Mouse (Mus musculus): ENCODE data around the gene Tex21. TPM values are rescaled to one million over a fixed set of nuclear protein-coding genes. Genes with fewer than 3 reads are reported as not detected.
A peak's percentile ranks its signal among the peaks of the same experiment; 100 is the strongest.
"Not testable (repeated sequence)": the region's sequence is repeated elsewhere in the genome, so short reads cannot be mapped to it uniquely, and the experiment has no call there.

Tex21 gene
- total RNA-seq, 2 experiments from 2014 or later: not detected

DNA sequence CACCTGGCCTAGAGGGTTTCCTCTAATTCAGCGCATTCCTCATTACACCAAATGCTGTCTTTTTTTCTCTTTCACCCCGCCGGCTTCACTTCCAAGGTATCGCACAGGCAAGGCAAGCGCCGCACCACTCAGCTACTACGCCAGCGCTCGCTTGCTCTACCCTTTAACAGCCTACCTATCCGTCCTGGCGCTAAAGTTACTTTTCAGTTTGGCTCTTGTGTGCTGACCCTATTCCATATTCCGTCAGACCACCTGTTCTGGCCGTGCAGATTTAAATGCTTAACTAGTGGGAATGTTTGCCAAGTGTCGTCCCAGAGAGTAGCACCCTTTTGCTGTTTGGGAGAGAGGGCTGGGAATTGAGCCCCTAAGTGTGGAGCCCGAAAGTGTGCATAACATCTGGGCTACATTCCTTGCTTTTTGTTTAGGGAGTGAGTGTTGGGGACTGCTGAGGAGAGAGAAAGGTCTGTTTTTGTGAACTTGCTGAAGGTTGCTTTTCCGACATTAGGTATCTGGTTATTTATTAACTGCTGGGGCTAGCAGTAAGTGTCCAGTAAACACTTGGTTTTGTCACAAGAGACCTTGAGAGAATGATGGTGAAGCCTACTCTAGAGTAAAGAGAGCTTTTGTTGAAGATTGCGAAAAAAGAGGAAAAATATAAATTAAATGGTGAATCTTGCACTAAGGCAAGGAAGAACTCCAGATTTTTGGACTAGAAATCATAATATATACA, 9.7 kb upstream of the Tex21 start:
- peak in 1 of 2 experiments; percentile 12 for DNase-seq

DNA sequence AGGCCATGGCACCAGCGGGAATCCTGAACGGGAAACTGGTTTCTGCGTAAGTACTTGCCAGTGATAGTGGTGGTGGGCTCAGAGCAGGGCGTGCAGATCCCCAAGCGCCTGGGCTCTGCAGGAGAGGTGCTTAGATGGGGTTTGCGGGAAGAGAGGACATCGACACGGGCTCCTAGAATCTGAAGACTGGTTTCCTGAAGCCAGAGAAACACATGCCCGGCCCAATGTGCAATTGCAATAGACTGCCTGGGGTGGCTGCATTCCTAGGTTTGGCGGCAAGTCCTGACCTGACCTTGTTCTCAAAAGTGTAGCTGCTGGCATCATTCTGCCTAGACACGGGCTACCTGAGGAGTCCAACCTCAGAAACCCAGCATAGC, 8.9 kb upstream of the Tex21 start:
- DNase-seq: no peak

DNA sequence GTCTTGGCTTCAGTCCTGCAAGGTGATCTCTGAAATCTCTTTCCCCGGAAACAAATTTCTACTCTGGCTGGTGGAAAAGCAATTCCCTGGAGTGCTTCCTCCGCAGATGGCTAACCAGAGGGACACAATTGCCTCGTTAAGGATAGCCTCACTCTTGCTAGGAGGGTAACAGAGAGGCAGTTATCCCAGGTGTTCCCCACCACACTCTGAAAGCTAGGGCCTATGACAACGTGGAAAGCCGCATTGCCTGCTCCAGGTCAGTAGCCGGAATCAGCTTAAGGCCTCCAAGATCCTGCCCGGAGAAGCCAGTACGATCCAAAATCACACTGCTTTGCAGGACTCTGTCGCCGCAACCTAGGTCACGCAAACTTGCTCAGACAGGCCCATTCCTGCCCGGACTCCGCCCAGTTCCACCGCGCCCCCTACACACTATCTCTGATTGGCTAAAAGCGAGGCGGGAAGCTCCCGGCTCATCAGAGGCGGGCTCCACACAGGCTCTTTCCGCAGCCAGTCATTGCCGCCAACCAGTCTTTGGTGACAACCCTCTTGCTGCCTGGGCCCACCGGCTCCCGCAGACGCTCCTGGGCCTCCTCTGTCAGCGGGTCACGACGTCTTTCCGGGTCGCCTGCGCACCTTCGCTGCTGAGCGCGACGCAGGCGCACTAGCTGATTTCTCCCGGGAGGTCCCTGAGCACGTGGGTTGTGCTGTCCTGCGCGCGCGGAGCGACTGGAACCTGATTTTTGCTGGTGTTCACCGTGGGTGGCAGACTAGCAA, 8.4 kb upstream of the Tex21 start, which contains the start of gene Mthfd1:
Gene Mthfd1, plus strand, starts transcription at position 574 of the 774 bp plus-strand sequence.
- DNase-seq: peak; percentile 93 to 98

DNA sequence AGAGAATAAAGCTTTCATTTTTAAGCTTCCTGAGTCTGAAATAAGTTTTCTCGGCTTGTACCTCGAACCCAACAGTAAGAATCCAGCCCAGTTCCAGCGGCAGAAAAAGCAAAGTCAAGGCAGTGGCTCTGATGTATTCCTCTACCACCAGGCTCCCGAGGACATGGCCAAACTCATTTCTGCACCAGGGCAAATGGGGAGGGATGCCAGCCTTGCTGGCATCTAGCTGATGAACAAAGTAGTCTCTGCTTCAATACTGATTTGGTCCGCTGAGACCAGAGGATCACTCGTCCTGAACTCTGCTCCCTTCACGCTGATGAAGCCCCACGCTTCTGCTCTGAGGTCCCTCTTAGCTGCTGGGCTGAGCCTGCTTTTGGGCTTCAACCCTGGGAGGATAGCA, 7.4 kb upstream of the Tex21 start:
- no peak for DNase-seq

DNA sequence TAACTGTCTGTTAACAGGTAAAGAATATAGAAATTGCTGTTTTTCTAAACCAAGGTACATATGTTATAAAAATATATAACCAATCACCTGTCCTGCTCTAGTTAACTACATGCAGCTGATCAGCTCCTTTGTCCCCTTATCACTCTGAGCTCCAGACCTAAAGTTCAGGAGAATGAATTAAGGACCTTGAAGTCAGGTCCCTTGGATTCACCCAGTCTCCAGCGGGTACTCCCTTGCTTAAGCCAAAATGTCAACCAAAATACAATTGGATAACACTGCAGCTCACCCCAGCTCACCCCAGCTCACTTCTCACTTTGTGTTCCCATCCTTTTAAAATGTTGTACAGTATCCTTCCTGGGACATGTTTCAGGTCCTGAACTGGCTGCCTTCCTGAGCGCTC, 7.0 kb upstream of the Tex21 start:
- no peak for DNase-seq

GRCm38 (mm10) chr12:76253090-76253489, 6.5 kb upstream of the Tex21 start:
- DNase-seq: no peak

DNA sequence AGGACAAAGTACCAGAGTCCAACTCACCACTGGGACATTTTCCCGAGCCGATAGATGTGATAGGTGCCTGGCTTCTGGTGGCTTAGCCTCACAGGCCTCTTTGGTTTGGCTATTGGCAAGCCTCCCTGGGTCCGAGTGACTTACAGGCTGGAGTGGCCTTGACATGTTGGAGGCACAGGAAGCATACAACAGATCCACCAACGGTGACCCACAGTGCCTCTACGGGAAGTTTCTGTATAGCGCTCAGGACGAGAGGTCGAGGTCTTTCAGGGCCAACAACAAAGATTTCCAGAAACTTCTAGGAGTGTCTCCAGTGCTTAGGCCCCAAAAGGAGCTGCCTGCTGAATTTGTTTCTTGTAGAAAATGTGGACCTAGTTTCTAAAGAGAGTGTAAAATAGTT, 1.6 kb downstream of the Tex21 start:
- DNase-seq: no peak

- DNase-seq: no peak
Observed at GRCm38 (mm10) chr12:76241833-76242232, 4.7 kb downstream of the Tex21 start.

DNA sequence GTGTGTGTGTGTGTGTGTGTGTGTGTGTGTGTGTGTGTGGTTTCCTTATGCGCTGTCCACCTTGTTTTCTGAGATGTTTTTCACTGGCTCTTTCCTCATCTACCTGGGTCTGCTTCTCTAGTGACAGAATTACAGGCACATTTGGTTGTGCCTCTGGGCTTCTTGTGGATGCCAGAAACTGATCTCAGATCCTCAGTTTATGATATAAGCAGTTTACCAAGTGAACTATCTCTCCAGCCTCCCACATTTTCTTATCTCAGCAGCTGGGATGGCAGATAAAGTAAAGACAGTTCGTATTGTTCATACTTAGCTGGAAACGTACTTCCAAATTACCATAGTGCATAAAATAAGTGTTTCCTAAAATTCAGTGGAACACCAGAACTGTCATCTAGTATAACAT, 5.5 kb downstream of the Tex21 start:
- no peak for DNase-seq

- no peak for DNase-seq
Observed at GRCm38 (mm10) chr12:76240670-76241069, 5.9 kb downstream of the Tex21 start.

GRCm38 (mm10) chr12:76239839-76240571, 6.5 kb downstream of the Tex21 start:
- DNase-seq: no peak

- DNase-seq: no peak
Observed at GRCm38 (mm10) chr12:76239145-76239838, 7.3 kb downstream of the Tex21 start.

GRCm38 (mm10) chr12:76235253-76235652, 11.3 kb downstream of the Tex21 start:
- no peak for DNase-seq

- DNase-seq: no peak
Observed at GRCm38 (mm10) chr12:76230644-76231043, 15.9 kb downstream of the Tex21 start.

GRCm38 (mm10) chr12:76222104-76222503, 24.4 kb downstream of the Tex21 start:
- not testable (repeated sequence) for DNase-seq

DNA sequence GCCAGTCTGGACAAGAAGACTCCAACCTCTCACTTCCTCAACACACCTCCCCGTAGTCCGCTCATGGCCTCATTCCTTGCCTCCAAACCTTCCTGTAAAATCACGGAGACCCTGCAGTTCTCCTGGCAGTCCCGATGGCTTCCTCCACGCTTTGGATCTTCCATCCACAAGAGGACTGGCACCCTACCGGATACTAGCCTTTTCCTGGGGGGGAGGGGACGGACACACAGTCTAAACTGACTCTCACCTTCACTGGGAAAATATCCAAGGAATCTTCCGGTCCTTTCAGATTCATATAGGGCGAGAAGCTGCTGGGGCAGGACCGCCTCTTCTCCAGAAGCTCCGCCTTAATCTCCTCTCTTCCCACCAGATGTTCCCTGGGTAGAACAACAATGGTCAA, 29.8 kb downstream of the Tex21 start:
- DNase-seq: no peak

DNA sequence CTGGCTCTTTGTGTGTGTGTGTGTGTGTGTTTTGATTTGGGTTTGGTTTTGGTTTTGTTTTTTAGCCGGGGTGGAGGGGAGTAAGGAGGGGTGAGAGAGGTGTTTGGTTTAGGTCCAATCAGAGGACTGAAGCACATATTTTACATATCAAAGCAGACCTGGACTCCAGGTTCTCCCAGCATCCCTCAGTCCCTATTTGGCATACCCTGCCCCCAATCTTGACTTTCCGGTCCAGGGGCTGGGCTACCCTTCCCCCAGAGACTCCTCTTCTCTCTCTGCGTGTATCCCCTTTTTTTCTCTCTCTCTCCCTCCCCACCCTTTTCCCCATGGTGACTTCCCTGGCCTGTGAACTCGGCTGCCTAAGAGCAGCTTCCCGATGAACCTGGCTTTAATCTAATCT, 31.4 kb downstream of the Tex21 start:
- no peak for DNase-seq

GRCm38 (mm10) chr12:76209429-76209974, 37.0 kb downstream of the Tex21 start:
- DNase-seq: no peak

DNA sequence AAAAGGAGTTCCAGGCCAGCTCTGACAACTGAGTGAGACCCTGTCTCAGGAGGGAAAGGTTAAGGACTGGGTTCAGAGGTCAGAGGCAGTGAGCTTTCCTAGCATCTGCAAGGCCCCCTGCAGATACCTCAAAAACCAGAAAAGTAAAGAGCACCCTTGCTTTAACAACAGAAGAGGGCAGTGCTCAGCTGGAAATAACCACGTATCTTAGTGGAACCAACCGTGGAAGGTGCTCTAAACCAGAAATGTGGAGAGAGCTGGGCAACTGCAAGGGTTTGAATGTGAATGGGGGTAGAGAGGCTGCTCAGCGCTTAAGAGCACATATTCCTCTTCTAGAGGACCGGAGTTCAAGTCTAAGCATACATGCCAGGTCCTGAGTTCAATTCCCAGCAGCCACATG, 46.2 kb downstream of the Tex21 start:
- DNase-seq: no peak

- DNase-seq: no peak
Observed at GRCm38 (mm10) chr12:76197071-76197470, 49.5 kb downstream of the Tex21 start.

DNA sequence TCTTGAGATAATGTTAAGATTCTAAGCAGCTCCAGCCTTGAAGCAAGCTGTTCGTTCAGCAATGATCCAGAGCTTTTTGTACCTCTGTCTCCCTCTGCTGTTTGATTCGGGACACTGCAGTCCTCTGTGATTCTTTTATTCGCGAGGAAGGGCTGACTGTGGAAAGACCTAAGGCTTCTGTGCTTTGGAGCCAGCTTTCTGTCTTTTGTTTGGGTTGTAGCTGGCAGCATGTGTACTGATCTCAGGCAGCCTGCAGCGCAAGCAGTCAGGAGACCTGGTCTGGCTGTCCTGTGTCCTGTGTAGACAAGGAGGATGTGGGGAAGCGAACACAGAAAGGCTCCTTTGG, 49.9 kb downstream of the Tex21 start:
- DNase-seq: peak; percentile 62 to 90

All from heart, adult 18-20 months (tissue).